In genomic region chr10:88212644-88213043, GRCm38 (mm10) we compare ENCODE assay signal across 20 mouse cellular contexts.
"Had no signal": no experiment of that assay in that cellular context is flagged by ENCODE, and none has a peak within 500 bp of the region (broad histone marks: within the 10 kb centered on the region; RNA-seq: fewer than 3 reads in every experiment).

No protein-coding gene starts in this region.

- ATAC-seq: midbrain, embryonic 16.5 days had no signal

- H3K4me3 ChIP-seq: megakaryocyte, embryonic 14.5 days; midbrain, embryonic 10.5 days; midbrain, embryonic 12.5 days; myocyte; neural tube, embryonic 13.5 days; neural tube, embryonic 15.5 days had no signal

- DNase-seq: lung, adult 18-20 months; lung, embryonic 14.5 days; lung, postnatal 10 days; lung, postnatal 4 days; midbrain, embryonic 14.5 days; retina, postnatal 1 day; right cerebral cortex, adult 18-20 months; right cerebral cortex, postnatal 25 days; right cerebral cortex, postnatal 4 days; spleen, adult 18-20 months; thymus, adult 18-20 months; thymus, postnatal 25 days; thymus, postnatal 4 days had no signal

- H3K4me1 ChIP-seq: megakaryocyte, embryonic 14.5 days; midbrain, embryonic 10.5 days; midbrain, embryonic 12.5 days; neural tube, embryonic 13.5 days; neural tube, embryonic 15.5 days had no signal

- H3K27me3 ChIP-seq: megakaryocyte, embryonic 14.5 days; midbrain, embryonic 12.5 days; neural tube, embryonic 13.5 days; neural tube, embryonic 15.5 days had no signal

- H3K4me2 ChIP-seq: lung, embryonic 14.5 days; midbrain, embryonic 12.5 days; neural tube, embryonic 13.5 days; neural tube, embryonic 15.5 days had no signal

- H3K9ac ChIP-seq: lung, embryonic 14.5 days; midbrain, embryonic 12.5 days; neural tube, embryonic 13.5 days; neural tube, embryonic 15.5 days had no signal

- H3K27ac ChIP-seq: midbrain, embryonic 10.5 days; midbrain, embryonic 12.5 days; neural tube, embryonic 13.5 days; neural tube, embryonic 15.5 days had no signal

- H3K9me3 ChIP-seq: megakaryocyte, embryonic 14.5 days; midbrain, embryonic 10.5 days; midbrain, embryonic 12.5 days; neural tube, embryonic 13.5 days; neural tube, embryonic 15.5 days had no signal
